Mouse (Mus musculus): Measurements from ENCODE around the gene Coro1a. TPM values are rescaled to one million over a fixed set of nuclear protein-coding genes. Genes with fewer than 3 reads are reported as not detected.

Gene Coro1a
- polyA plus RNA-seq, 1 experiment = 229 TPM

DNA sequence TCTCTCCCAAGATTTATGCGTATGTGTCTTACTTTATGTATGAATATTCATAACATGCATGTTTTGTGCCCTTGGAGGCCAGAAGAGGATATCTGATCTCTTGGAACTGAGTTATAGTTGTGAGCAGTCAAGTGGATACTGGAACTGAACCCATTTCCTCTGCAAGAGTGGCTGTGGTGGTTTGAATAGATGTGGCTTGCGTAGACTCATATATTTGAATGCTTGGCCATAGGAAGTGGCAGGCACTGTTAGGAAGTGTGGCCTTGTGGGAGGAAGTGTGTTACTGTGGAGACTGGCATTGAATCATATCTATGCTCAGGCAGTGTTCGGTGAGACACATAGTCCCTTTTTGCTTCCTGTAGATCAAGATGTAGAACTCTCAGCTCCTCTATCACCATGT, 51.9 kb downstream of the Coro1a start:
- no peak for TF ChIP-seq CTCF (IDR thresholded peaks at IDR 0.05; ENCODE audit: insufficient read depth, low read length)
- TF ChIP-seq POLR2A (IDR thresholded peaks at IDR 0.05; ENCODE audit: borderline replicate concordance, extremely low read depth, low read depth, low read length) = no peak
- 53% methylated on average over 3 of the region's 3 CpGs for WGBS
- no peak overlapping the region for H3K4me3 ChIP-seq (replicated peaks; ENCODE audit: extremely low read depth, low read depth, low read length)
- no peak for DNase-seq
- H3K4me1 ChIP-seq (ENCODE audit: control insufficient read depth, insufficient read depth, low read length) = peaks cover 2% of the 10 kb centered on the region

DNA sequence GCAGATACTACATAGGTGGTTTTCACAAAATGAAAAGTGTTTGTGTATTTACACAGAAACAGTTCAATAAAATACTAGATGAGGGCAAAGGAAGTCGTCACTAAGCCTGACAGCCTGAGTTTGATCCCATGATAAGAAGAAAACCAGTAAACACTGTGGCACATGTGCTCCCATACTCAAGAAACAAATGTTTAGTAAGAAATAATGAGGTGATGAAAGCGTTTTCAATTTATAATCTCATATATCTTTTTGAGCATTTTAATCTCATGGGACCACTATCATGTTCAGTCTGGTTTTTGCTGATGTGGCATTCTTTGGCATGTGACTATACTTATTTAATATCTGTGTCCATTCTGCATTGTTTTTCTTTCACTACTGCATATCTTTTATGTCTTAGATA, 53.6 kb downstream of the Coro1a start:
- 59% methylated on average over 2 of the region's 2 CpGs for WGBS
- no peak overlapping the region for H3K4me3 ChIP-seq (replicated peaks; ENCODE audit: extremely low read depth, low read depth, low read length)
- TF ChIP-seq CTCF (IDR thresholded peaks at IDR 0.05; ENCODE audit: insufficient read depth, low read length) (no peak), POLR2A (IDR thresholded peaks at IDR 0.05; ENCODE audit: borderline replicate concordance, extremely low read depth, low read depth, low read length) (no peak)

DNA sequence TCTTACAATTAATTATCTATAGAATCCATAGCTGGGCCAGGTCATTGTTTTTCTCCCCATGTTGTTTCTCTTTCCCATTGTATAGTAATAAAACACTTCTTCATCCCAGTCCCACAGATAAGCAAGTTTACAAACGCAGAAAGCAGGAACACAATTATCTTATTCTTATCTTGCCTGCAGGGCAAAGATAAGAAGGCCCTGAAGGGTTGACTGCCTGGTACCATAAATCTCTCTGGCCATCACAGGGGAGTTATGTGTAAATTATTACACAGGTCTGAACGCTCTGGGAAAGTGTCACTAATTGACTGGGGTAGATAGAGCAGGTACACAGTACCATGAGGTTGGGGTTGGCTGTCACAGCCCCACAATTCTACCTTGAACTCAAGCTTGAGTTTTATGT, 56.7 kb downstream of the Coro1a start:
- WGBS = 34% methylated on average over 2 of the region's 2 CpGs

More for the DNA sequence above, 53.6 kb downstream of the Coro1a start:
- peaks cover 2% of the 10 kb centered on the region for H3K4me1 ChIP-seq (ENCODE audit: control insufficient read depth, insufficient read depth, low read length)
- DNase-seq = no peak

More for the DNA sequence above, 56.7 kb downstream of the Coro1a start:
- peaks cover under 1% of the 10 kb centered on the region for H3K4me1 ChIP-seq (ENCODE audit: control insufficient read depth, insufficient read depth, low read length)
- DNase-seq = no peak
- H3K4me3 ChIP-seq (replicated peaks; ENCODE audit: extremely low read depth, low read depth, low read length) = no peak overlapping the region
- TF ChIP-seq POLR2A (IDR thresholded peaks at IDR 0.05; ENCODE audit: borderline replicate concordance, extremely low read depth, low read depth, low read length) (no peak), CTCF (IDR thresholded peaks at IDR 0.05; ENCODE audit: insufficient read depth, low read length) (no peak)

Other genes with a start within 250 kb of the Coro1a start
- 10.7 and 289 TPM in 2 replicates for gene Atp2a1, start 244.7 kb downstream of the Coro1a start, polyA plus RNA-seq (2012; rRNA removed)
- 58.1 and 62.4 TPM in 2 replicates for gene Sh2b1, start 232.4 kb downstream of the Coro1a start, polyA plus RNA-seq (2012; rRNA removed)
- gene Tufm, start 220.4 kb downstream of the Coro1a start, polyA plus RNA-seq (2012; rRNA removed) = 53.1 and 71.0 TPM in 2 replicates
- gene Atxn2l, start 204.3 kb downstream of the Coro1a start, polyA plus RNA-seq (2012; rRNA removed) = 152 and 216 TPM in 2 replicates
- 71.6 and 83.9 TPM in 2 replicates for gene Eif3c, start 141.4 kb downstream of the Coro1a start, polyA plus RNA-seq (2012; rRNA removed)
- gene Apobr, start 122.8 kb downstream of the Coro1a start, polyA plus RNA-seq (2012; rRNA removed) = 17.6 and 18.1 TPM in 2 replicates
- 63.8 and 104 TPM in 2 replicates for gene Cln3, start 122.0 kb downstream of the Coro1a start, polyA plus RNA-seq (2012; rRNA removed)
- 0.43 and 0.79 TPM in 2 replicates for gene Il27, start 112.8 kb downstream of the Coro1a start, polyA plus RNA-seq (2012; rRNA removed)
- 48.1 and 102 TPM in 2 replicates for gene Nupr1, start 76.9 kb downstream of the Coro1a start, polyA plus RNA-seq (2012; rRNA removed)
- 36.4 and 43.4 TPM in 2 replicates for gene Sgf29, start 58.5 kb downstream of the Coro1a start, polyA plus RNA-seq (2012; rRNA removed)
- gene Sult1a1, start 31.4 kb downstream of the Coro1a start, polyA plus RNA-seq (2012; rRNA removed) = 55.6 and 69.2 TPM in 2 replicates
- 38.2 and 39.6 TPM in 2 replicates for gene Bola2, start 12.4 kb downstream of the Coro1a start, polyA plus RNA-seq (2012; rRNA removed)
- 23.4 and 27.7 TPM in 2 replicates for gene Slx1b, start 12.0 kb downstream of the Coro1a start, polyA plus RNA-seq (2012; rRNA removed)
- 500 and 548 TPM in 2 replicates for gene Mapk3, start 51.8 kb upstream of the Coro1a start, polyA plus RNA-seq (2012; rRNA removed)
- 18.4 and 35.7 TPM in 2 replicates for gene Gdpd3, start 58.5 kb upstream of the Coro1a start, polyA plus RNA-seq (2012; rRNA removed)
- 390 and 597 TPM in 2 replicates for gene Ypel3, start 69.2 kb upstream of the Coro1a start, polyA plus RNA-seq (2012; rRNA removed)
- 8.7 and 9.5 TPM in 2 replicates for gene Tbx6, start 73.7 kb upstream of the Coro1a start, polyA plus RNA-seq (2012; rRNA removed)
- gene Ppp4c, start 84.7 kb upstream of the Coro1a start, polyA plus RNA-seq (2012; rRNA removed) = 135 and 156 TPM in 2 replicates
- 11.9 and 13.3 TPM in 2 replicates for gene Fam57b, start 89.9 kb upstream of the Coro1a start, polyA plus RNA-seq (2012; rRNA removed)
- gene 4930451I11Rik, start 123.9 kb upstream of the Coro1a start, polyA plus RNA-seq (2012; rRNA removed) = not detected in 2 replicates
- 0.22 and 0.74 TPM in 2 replicates for gene Doc2a, start 139.6 kb upstream of the Coro1a start, polyA plus RNA-seq (2012; rRNA removed)
- gene Hirip3, start 154.2 kb upstream of the Coro1a start, polyA plus RNA-seq (2012; rRNA removed) = 6.2 and 7.5 TPM in 2 replicates
- gene Ino80e, start 154.6 kb upstream of the Coro1a start, polyA plus RNA-seq (2012; rRNA removed) = 66.0 and 68.9 TPM in 2 replicates
- 174 and 210 TPM in 2 replicates for gene Taok2, start 176.9 kb upstream of the Coro1a start, polyA plus RNA-seq (2012; rRNA removed)
- 83.6 and 92.9 TPM in 2 replicates for gene Tmem219, start 215.1 kb upstream of the Coro1a start, polyA plus RNA-seq (2012; rRNA removed)
- gene Kctd13, start 221.1 kb upstream of the Coro1a start, polyA plus RNA-seq (2012; rRNA removed) = 22.4 and 24.5 TPM in 2 replicates
- not detected in 2 replicates for gene Asphd1, start 241.8 kb upstream of the Coro1a start, polyA plus RNA-seq (2012; rRNA removed)
- 1.0 TPM in 2 replicates for gene Sez6l2, start 242.8 kb upstream of the Coro1a start, polyA plus RNA-seq (2012; rRNA removed)

Measured in lung, adult 2 months (tissue).